Mouse (Mus musculus) C2C12 (cell line): Measurements from ENCODE around the gene Ucma. TPM values are rescaled to one million over a fixed set of nuclear protein-coding genes. Genes with fewer than 3 reads are reported as not detected.

ENCODE experiments used
- H3K27me3 ChIP-seq: one replicate; pipeline ENCODE4 v1.6.1; 2011; ENCODE audit not compliant: control insufficient read depth, insufficient read depth, insufficient read length
- H3K36me3 ChIP-seq: one replicate; pipeline ENCODE4 v1.6.1; 2011; ENCODE audit not compliant: control insufficient read depth, insufficient read depth
- H3K4me3 ChIP-seq: one replicate; pipeline ENCODE4 v1.5.1; 2011; ENCODE audit warnings: mild to moderate bottlenecking, control low read depth; ENCODE audit not compliant: poor library complexity, insufficient read depth, severe bottlenecking
- H3K79me2 ChIP-seq: one replicate; pipeline ENCODE4 v1.6.1; 2011; ENCODE audit not compliant: control insufficient read depth, insufficient read depth
- H3K79me3 ChIP-seq: one replicate; pipeline ENCODE4 v1.6.1; 2011; ENCODE audit warnings: low read depth, control low read depth
- H3ac ChIP-seq: one replicate; pipeline ENCODE3; 2011; ENCODE audit warnings: low read depth; ENCODE audit not compliant: control insufficient read depth, insufficient read length
- CEBPB ChIP-seq: IDR thresholded peaks from one replicate; pipeline ENCODE4 v1.6.1; 2011; ENCODE audit warnings: low read depth, mild to moderate bottlenecking, control low read depth, moderate library complexity
- CTCF ChIP-seq: IDR thresholded peaks from one replicate; pipeline ENCODE4 v1.5.1; 2011; ENCODE audit not compliant: control insufficient read depth, insufficient read depth, insufficient read length
- FOSL1 ChIP-seq: IDR thresholded peaks from one replicate; pipeline ENCODE4 v1.8.0; 2011; ENCODE audit warnings: mild to moderate bottlenecking, low read length; ENCODE audit not compliant: poor library complexity, insufficient read depth, severe bottlenecking
- MAX ChIP-seq: IDR thresholded peaks from one replicate; pipeline ENCODE4 v1.6.1; 2011; ENCODE audit warnings: mild to moderate bottlenecking, control low read depth
- MYOD1 ChIP-seq: IDR thresholded peaks from one replicate; pipeline ENCODE4 v1.6.1; 2011; ENCODE audit warnings: low read depth; ENCODE audit not compliant: control insufficient read depth, insufficient read length
- MYOG ChIP-seq: IDR thresholded peaks from one replicate; pipeline ENCODE4 v1.6.1; 2011; ENCODE audit not compliant: control insufficient read depth, insufficient read length; ENCODE audit errors: extremely low read depth
- USF1 ChIP-seq: IDR thresholded peaks from one replicate; pipeline ENCODE4 v1.6.1; 2011; ENCODE audit warnings: low read depth, mild to moderate bottlenecking, control low read depth, moderate library complexity
- polyA plus RNA-seq: library from polyadenylated mRNA; unstranded; fragments of >200 nt; fragmentation: generic; extraction: Trizol; gene quantifications from one replicate; pipeline ENCODE4 v1.2.1, GENCODE M21; 2012; ENCODE audit warnings: missing spikeins

The Ucma gene
- polyA plus RNA-seq, 1 experiment = 0.07 TPM

GRCm38 (mm10) chr2:5011898-5012490 is 36.1 kb downstream of the Ucma start:
- H3K79me3 ChIP-seq = peaks cover 12% of the 10 kb centered on the region
- no peaks in the 10 kb centered on the region for H3K27me3 ChIP-seq
- peaks cover 33% of the 10 kb centered on the region for H3K36me3 ChIP-seq
- peak overlapping the region; percentile 86 for H3ac ChIP-seq
- peak overlapping the region; percentile 63 for H3K4me3 ChIP-seq
- H3K79me2 ChIP-seq = peaks cover 25% of the 10 kb centered on the region
- TF ChIP-seq FOSL1 (no peak), MYOD1 (no peak), USF1 (no peak), MYOG (no peak), CEBPB (no peak), MAX (no peak), CTCF (no peak)

DNA sequence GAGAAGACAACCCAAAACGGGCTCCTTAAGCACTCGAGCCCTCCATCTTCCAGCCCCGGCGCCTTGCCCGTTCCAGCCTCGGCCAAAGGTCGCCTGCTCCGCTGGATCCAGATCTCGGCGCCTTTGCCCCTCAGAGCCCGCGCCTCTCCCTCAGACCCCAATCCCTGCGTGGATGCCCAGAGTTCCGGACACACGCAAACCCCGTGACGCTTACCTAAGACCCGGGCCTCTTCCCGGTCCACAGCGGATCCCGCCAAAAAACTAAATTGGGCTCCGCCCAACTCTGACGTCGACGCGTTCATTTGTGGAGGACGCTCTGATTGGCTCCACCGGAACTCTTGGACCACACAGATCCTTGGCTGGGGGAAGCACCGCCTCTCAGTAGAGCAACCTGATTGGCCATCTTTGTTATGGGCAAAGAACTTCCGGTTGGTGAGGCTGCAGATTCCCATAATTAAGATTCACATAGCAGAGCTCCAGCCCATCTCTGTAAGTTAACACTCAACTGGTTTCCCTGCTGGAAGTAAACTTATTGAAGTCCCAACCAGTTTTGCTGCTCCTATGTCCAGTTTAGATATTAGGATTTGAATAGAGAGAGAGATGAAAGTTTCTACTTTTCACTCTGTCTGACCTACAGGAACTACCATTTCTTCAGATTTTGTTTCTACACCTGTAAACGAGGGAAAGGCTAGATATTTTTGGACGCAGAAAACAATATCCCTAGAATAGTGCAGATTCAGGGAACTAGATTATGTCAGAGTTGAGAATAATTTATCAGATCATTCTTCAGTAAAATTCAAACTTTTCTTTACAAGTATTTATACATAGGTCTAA is 36.8 kb downstream of the Ucma start, which contains the start of gene Mcm10:
Mcm10 (minus strand) TSS at position 301 of the 834 bp plus-strand sequence.
- peak within 1 kb of the TSS; percentile 63 for H3K4me3 ChIP-seq
- peaks cover 12% of the 10 kb centered on the region for H3K79me3 ChIP-seq
- peaks cover 26% of the 10 kb centered on the region for H3K36me3 ChIP-seq
- no peaks in the 10 kb centered on the region for H3K27me3 ChIP-seq
- peak within 1 kb of the TSS; percentile 86 for H3ac ChIP-seq
- peaks cover 25% of the 10 kb centered on the region for H3K79me2 ChIP-seq
- TF ChIP-seq CTCF (no peak), MYOG (no peak), CEBPB (no peak), USF1 (no peak), MAX (no peak), FOSL1 (no peak), MYOD1 (no peak)

- TF ChIP-seq CEBPB (no peak), MYOG (no peak), MAX (no peak), USF1 (no peak), MYOD1 (no peak), FOSL1 (no peak)
- peaks cover 22% of the 10 kb centered on the region for H3K79me2 ChIP-seq
- H3K79me3 ChIP-seq = peaks cover 12% of the 10 kb centered on the region
- no peak overlapping the region for H3K4me3 ChIP-seq
- H3K36me3 ChIP-seq = peaks cover 9% of the 10 kb centered on the region
- H3ac ChIP-seq = no peak overlapping the region
- H3K27me3 ChIP-seq = no peaks in the 10 kb centered on the region
These were observed 38.7 kb downstream of the Ucma start for GRCm38 (mm10) chr2:5014616-5015015.

- H3K79me3 ChIP-seq = peaks cover 12% of the 10 kb centered on the region
- no peak for TF ChIP-seq MYOG
- no peak for TF ChIP-seq MYOD1
- TF ChIP-seq MAX = no peak
- TF ChIP-seq USF1 = no peak
- no peak for TF ChIP-seq FOSL1
- no peak for TF ChIP-seq CEBPB
- no peak for TF ChIP-seq CTCF
- peaks cover 4% of the 10 kb centered on the region for H3K36me3 ChIP-seq
- no peak overlapping the region for H3ac ChIP-seq
- H3K27me3 ChIP-seq = no peaks in the 10 kb centered on the region
- no peak overlapping the region for H3K4me3 ChIP-seq
- H3K79me2 ChIP-seq = peaks cover 17% of the 10 kb centered on the region
These were observed 39.6 kb downstream of the Ucma start for GRCm38 (mm10) chr2:5015527-5015926.

- Histone ChIP-seq H3ac (no peak overlapping the region), H3K36me3 (peaks cover 8% of the 10 kb centered on the region), H3K79me3 (peaks cover under 1% of the 10 kb centered on the region), H3K27me3 (no peaks in the 10 kb centered on the region), H3K79me2 (peaks cover 3% of the 10 kb centered on the region), H3K4me3 (no peak overlapping the region)
- no peak for TF ChIP-seq MYOD1
These were observed 41.0 kb downstream of the Ucma start for GRCm38 (mm10) chr2:5016922-5017321.

DNA sequence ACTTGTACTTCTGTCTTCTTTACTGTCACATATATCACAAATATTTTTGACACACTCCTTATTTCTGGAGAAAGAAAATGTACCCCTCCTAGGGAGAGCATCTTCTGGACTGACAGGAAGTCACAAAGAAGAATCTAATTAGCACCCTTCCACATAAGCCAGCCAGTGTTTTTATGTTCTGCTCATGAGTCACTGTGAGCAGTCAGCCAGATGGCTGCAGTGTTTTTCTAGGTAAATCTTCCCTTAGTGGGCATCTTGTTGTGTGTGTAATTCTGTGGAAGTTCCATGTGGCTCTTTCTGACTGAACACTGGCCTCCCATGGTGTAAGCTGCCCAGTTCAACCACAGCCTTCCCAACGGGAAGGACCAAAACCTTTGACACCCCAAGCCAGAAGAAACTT is 43.8 kb downstream of the Ucma start:
- no peaks in the 10 kb centered on the region for H3K79me3 ChIP-seq
- TF ChIP-seq MYOG (no peak), USF1 (no peak), CEBPB (no peak), CTCF (no peak), FOSL1 (no peak), MAX (no peak), MYOD1 (no peak)

More for the DNA sequence above, 43.8 kb downstream of the Ucma start:
- no peaks in the 10 kb centered on the region for H3K27me3 ChIP-seq
- H3K36me3 ChIP-seq = peaks cover 8% of the 10 kb centered on the region
- H3K79me2 ChIP-seq = no peaks in the 10 kb centered on the region
- H3K4me3 ChIP-seq = no peak overlapping the region
- no peak overlapping the region for H3ac ChIP-seq
